Mouse (Mus musculus): ENCODE measurements at regions not wholly inside any gene's neighbourhood (a gene's known extent, or its start where the extent isn't known, plus 50 kb on each side); places are given as distances from the start of the nearest gene placed in this dataset.

DNA sequence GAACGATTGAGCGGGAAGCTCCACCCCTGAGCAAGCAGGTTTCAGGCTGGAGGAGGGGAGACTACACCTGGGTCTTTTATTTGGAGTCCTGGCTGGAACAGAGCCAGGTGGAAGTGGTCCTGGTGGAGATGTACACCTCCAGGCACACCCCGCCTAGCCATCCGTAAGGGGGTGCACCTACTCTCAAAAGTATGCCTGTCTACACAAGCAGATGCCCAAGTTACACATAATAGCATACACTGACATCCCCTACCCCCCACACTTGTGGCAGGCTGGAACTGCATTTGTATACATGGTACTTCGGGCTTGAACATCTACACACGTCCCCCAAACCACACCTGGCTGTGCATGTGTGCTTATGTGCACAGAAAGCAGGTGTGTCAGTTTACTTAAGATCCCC, 236.8 kb upstream of the 4930535I16Rik start:
- 89% methylated on average over 6 of the region's 6 CpGs for WGBS
- H3K4me3 ChIP-seq (ENCODE audit: extremely low read depth, insufficient read depth, insufficient read length): no peak overlapping the region
- H3K27me3 ChIP-seq (ENCODE audit: control insufficient read depth, insufficient read depth, low read length): no peaks in the 10 kb centered on the region
- H3K4me1 ChIP-seq (ENCODE audit: control insufficient read depth, insufficient read depth, insufficient read length): no peaks in the 10 kb centered on the region
- H3K36me3 ChIP-seq (ENCODE audit: control insufficient read depth, insufficient read depth, low read length): no peaks in the 10 kb centered on the region
- DNase-seq (ENCODE audit: low read depth in 1 of 2, low spot score in 2 of 2): no peak
- H3K27ac ChIP-seq (ENCODE audit: insufficient read depth, low read length): no peak overlapping the region
- TF ChIP-seq CTCF (IDR thresholded peaks at IDR 0.05; ENCODE audit: extremely low read depth, insufficient read depth, insufficient read length, insufficient replicate concordance): no peak
- no peak for TF ChIP-seq POLR2A (IDR thresholded peaks at IDR 0.05; ENCODE audit: low read depth, low read length)

DNA sequence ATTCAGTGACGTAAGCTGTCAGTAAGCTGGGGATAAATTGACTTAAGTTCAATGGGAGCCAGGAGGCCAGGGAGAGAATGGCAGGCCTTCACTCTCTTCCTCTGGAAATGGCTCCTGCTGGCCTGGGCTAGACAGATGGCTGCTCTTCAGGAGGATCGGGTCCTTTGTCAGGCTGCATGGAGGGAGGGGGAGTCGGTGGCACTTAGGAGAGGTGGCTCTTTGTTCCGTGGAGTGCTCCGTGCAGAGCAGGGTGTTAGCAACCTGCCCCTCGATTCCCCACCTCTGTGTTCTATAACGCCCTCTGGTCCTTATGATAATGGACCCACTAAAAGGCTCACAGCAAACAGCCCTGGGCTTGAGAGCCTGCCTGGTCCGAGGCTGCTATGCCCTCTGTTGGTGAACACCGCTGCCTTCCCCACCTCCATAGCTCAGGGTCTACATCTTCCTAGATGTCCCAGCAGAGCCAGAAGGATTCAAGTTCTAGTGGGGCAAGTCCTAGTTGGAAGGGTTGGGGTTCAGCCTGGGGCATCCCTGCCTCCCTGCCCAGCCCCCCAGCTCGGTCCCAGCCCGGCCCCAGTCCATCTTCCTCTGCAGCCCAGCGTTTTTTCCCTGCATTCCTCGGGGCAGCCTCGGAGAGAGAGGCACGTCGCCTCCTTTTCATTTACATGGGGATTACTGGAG, 232.1 kb upstream of the 4930535I16Rik start:
- no peaks in the 10 kb centered on the region for H3K4me1 ChIP-seq (ENCODE audit: control insufficient read depth, insufficient read depth, insufficient read length)
- no peak for DNase-seq (ENCODE audit: low read depth in 1 of 2, low spot score in 2 of 2)
- no peaks in the 10 kb centered on the region for H3K36me3 ChIP-seq (ENCODE audit: control insufficient read depth, insufficient read depth, low read length)
- WGBS: 16% methylated on average over 16 of the region's 16 CpGs
- TF ChIP-seq CTCF (IDR thresholded peaks at IDR 0.05; ENCODE audit: extremely low read depth, insufficient read depth, insufficient read length, insufficient replicate concordance) (no peak), POLR2A (IDR thresholded peaks at IDR 0.05; ENCODE audit: low read depth, low read length) (no peak)
- H3K27ac ChIP-seq (ENCODE audit: insufficient read depth, low read length): no peak overlapping the region
- H3K27me3 ChIP-seq (ENCODE audit: control insufficient read depth, insufficient read depth, low read length): no peaks in the 10 kb centered on the region
- H3K4me3 ChIP-seq (ENCODE audit: extremely low read depth, insufficient read depth, insufficient read length): no peak overlapping the region

DNA sequence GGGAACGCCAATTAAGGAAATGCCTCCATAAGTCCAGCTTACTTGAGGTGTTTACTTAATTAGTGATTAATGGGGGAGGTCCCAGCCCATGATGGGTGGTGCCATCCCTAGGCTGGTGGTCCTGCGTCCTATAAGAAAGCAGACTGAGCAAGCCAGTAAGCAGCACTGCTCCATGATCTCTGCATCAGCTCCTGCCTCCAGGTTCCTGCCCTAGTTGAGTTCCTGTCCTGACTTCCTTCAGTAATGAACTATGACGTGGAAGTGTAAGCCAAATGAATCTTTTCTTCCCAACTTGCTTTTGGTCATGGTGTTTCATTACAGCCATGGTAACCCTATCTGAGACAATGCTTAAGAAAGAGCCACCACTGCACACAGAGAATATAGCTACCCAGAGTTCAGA, 231.2 kb upstream of the 4930535I16Rik start:
- TF ChIP-seq CTCF (IDR thresholded peaks at IDR 0.05; ENCODE audit: extremely low read depth, insufficient read depth, insufficient read length, insufficient replicate concordance) (no peak), POLR2A (IDR thresholded peaks at IDR 0.05; ENCODE audit: low read depth, low read length) (no peak)
- Histone ChIP-seq H3K27me3 (ENCODE audit: control insufficient read depth, insufficient read depth, low read length) (no peaks in the 10 kb centered on the region), H3K27ac (ENCODE audit: insufficient read depth, low read length) (no peak overlapping the region), H3K36me3 (ENCODE audit: control insufficient read depth, insufficient read depth, low read length) (no peaks in the 10 kb centered on the region), H3K4me1 (ENCODE audit: control insufficient read depth, insufficient read depth, insufficient read length) (no peaks in the 10 kb centered on the region), H3K4me3 (ENCODE audit: extremely low read depth, insufficient read depth, insufficient read length) (no peak overlapping the region)
- WGBS: 70% methylated on average over 3 of the region's 3 CpGs
- no peak for DNase-seq (ENCODE audit: low read depth in 1 of 2, low spot score in 2 of 2)

DNA sequence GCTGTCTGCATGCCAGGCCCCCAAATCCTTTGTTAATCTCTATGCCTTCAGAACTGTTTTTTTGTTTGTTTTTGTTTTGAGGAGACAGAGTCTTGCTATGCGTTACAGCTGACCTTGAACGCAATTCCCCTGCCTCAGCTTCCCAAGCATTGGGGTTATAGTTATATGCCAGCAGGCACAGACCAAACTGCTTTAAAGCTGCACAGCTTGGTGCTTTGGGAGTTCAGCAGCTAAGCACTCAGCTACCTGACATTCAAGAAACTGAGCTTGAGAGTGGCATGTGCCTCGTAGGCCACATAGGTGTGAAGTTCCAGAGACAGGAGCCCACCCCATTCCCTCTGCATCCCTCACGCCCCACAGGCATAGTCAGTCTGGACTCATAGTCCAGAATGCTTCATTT, 229.5 kb upstream of the 4930535I16Rik start:
- no peak overlapping the region for H3K27ac ChIP-seq (ENCODE audit: insufficient read depth, low read length)
- no peaks in the 10 kb centered on the region for H3K36me3 ChIP-seq (ENCODE audit: control insufficient read depth, insufficient read depth, low read length)
- H3K4me1 ChIP-seq (ENCODE audit: control insufficient read depth, insufficient read depth, insufficient read length): no peaks in the 10 kb centered on the region
- no peak for DNase-seq (ENCODE audit: low read depth in 1 of 2, low spot score in 2 of 2)
- TF ChIP-seq CTCF (IDR thresholded peaks at IDR 0.05; ENCODE audit: extremely low read depth, insufficient read depth, insufficient read length, insufficient replicate concordance): no peak
- no peak for TF ChIP-seq POLR2A (IDR thresholded peaks at IDR 0.05; ENCODE audit: low read depth, low read length)
- H3K4me3 ChIP-seq (ENCODE audit: extremely low read depth, insufficient read depth, insufficient read length): no peak overlapping the region
- no peaks in the 10 kb centered on the region for H3K27me3 ChIP-seq (ENCODE audit: control insufficient read depth, insufficient read depth, low read length)
- 77% methylated on average over 4 of the region's 4 CpGs for WGBS

DNA sequence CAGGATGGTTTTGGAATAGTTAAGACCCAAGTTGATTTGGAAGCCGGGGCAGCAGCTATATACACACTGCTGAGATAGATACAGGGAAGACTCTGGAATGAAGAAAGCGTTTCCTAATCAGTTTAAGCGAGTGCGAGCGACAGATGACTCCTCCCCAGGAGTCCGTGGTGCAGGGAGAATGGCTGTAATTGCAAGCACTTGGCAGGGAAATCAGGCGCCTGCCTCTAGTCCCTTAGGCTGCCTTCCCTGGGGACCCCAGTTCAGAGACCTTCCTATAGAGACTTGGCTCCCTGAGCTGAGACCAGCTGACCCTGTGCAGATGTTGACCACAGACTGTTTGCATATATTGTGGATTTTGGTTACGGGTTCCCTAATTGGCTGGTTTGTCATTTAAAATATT, 228.3 kb upstream of the 4930535I16Rik start:
- 48% methylated on average over 8 of the region's 8 CpGs for WGBS
- Histone ChIP-seq H3K4me1 (ENCODE audit: control insufficient read depth, insufficient read depth, insufficient read length) (no peaks in the 10 kb centered on the region), H3K36me3 (ENCODE audit: control insufficient read depth, insufficient read depth, low read length) (no peaks in the 10 kb centered on the region), H3K27ac (ENCODE audit: insufficient read depth, low read length) (no peak overlapping the region), H3K27me3 (ENCODE audit: control insufficient read depth, insufficient read depth, low read length) (no peaks in the 10 kb centered on the region), H3K4me3 (ENCODE audit: extremely low read depth, insufficient read depth, insufficient read length) (no peak overlapping the region)
- no peak for DNase-seq (ENCODE audit: low read depth in 1 of 2, low spot score in 2 of 2)
- TF ChIP-seq POLR2A (IDR thresholded peaks at IDR 0.05; ENCODE audit: low read depth, low read length) (no peak), CTCF (IDR thresholded peaks at IDR 0.05; ENCODE audit: extremely low read depth, insufficient read depth, insufficient read length, insufficient replicate concordance) (no peak)

DNA sequence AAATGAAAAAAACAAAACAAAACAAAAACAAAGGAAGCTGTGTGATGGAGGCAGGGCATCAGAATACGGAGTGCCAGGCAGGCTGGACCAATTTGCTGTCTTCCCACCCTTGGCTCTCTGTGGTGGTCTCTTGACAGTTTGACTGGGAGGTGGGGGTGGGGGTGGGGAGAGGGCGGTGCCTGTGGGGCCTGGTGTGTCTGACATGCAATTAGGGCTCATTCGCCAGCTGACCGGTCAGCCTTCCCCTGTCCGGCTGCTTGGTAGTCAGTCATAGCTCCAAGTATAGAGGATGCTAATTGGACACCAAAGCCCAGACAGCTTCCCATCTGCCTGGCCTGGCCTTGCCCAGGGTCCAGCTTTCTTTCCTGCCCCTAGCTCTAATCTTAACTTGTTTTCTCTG, 225.8 kb upstream of the 4930535I16Rik start:
- H3K36me3 ChIP-seq (ENCODE audit: control insufficient read depth, insufficient read depth, low read length): no peaks in the 10 kb centered on the region
- 74% methylated on average over 5 of the region's 5 CpGs for WGBS
- no peak overlapping the region for H3K4me3 ChIP-seq (ENCODE audit: extremely low read depth, insufficient read depth, insufficient read length)
- no peak for DNase-seq (ENCODE audit: low read depth in 1 of 2, low spot score in 2 of 2)
- H3K27ac ChIP-seq (ENCODE audit: insufficient read depth, low read length): no peak overlapping the region
- H3K27me3 ChIP-seq (ENCODE audit: control insufficient read depth, insufficient read depth, low read length): no peaks in the 10 kb centered on the region
- no peaks in the 10 kb centered on the region for H3K4me1 ChIP-seq (ENCODE audit: control insufficient read depth, insufficient read depth, insufficient read length)
- TF ChIP-seq POLR2A (IDR thresholded peaks at IDR 0.05; ENCODE audit: low read depth, low read length) (no peak), CTCF (IDR thresholded peaks at IDR 0.05; ENCODE audit: extremely low read depth, insufficient read depth, insufficient read length, insufficient replicate concordance) (no peak)

DNA sequence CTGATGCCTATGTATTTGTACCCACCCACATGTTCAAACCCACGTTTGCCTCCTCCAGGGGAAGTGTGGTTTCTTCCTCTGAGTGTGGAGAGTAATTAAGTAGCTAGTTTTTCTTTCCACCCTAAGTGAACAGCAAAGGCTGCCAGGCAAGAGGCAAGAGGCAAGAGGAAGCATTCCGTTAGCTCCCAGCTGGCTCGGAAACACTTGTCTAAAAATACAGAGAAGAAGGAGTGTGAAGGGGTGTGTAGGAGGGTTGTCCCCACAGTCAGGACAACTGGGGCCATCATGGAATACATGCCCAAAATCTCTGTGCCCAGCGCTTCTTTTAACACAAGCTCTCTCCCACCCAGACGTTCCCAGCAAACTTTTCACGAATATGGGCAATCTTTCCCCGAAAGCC, 225.4 kb upstream of the 4930535I16Rik start:
- no peak overlapping the region for H3K27ac ChIP-seq (ENCODE audit: insufficient read depth, low read length)
- no peaks in the 10 kb centered on the region for H3K27me3 ChIP-seq (ENCODE audit: control insufficient read depth, insufficient read depth, low read length)
- H3K36me3 ChIP-seq (ENCODE audit: control insufficient read depth, insufficient read depth, low read length): no peaks in the 10 kb centered on the region
- H3K4me1 ChIP-seq (ENCODE audit: control insufficient read depth, insufficient read depth, insufficient read length): no peaks in the 10 kb centered on the region
- DNase-seq (ENCODE audit: low read depth in 1 of 2, low spot score in 2 of 2): no peak
- 45% methylated on average over 7 of the region's 7 CpGs for WGBS
- TF ChIP-seq CTCF (IDR thresholded peaks at IDR 0.05; ENCODE audit: extremely low read depth, insufficient read depth, insufficient read length, insufficient replicate concordance) (no peak), POLR2A (IDR thresholded peaks at IDR 0.05; ENCODE audit: low read depth, low read length) (no peak)
- no peak overlapping the region for H3K4me3 ChIP-seq (ENCODE audit: extremely low read depth, insufficient read depth, insufficient read length)

All from spleen, adult 2 months (tissue).